Comparison of ENCODE assay signal across 8 mouse cellular contexts in genomic region chr7:78766019-78766683, GRCm38 (mm10). TPM values are rescaled to one million over a fixed set of nuclear protein-coding genes. Genes with fewer than 3 reads are reported as not detected.
DNase-seq lines count a peak whose midpoint lies in the region; ATAC-seq and TF ChIP-seq lines count a peak whose summit lies in the region.

No protein-coding gene starts in this region.

- peak; percentile 62 for DNase-seq in liver
- DNase-seq in embryo, embryonic 11 days: peak; percentile 88
- DNase-seq in kidney, adult 9 months: peak; percentile 79
- DNase-seq in limb, embryonic 14.5 days (ENCODE audit: low spot score): peak; percentile 67
- peak; percentile 88 for DNase-seq in neural tube, embryonic 11.5 days (ENCODE audit: low spot score)

- TF ChIP-seq POLR2A in limb, embryonic 14.5 days (IDR thresholded peaks at IDR 0.05; ENCODE audit: borderline replicate concordance, extremely low read depth, insufficient read depth, insufficient read length): no peak

- no peaks in the 10 kb centered on the region for H3K4me1 ChIP-seq in liver, embryonic 12.5 days
- no peaks in the 10 kb centered on the region for H3K4me1 ChIP-seq in limb, embryonic 14.5 days (ENCODE audit: control insufficient read depth, insufficient read depth, low read length)
- H3K4me1 ChIP-seq in neural tube, embryonic 11.5 days (ENCODE audit: control insufficient read depth, insufficient read depth, low read length): no peaks in the 10 kb centered on the region
- H3K4me1 ChIP-seq in stomach, embryonic 15.5 days: no peaks in the 10 kb centered on the region

- 20% methylated on average over 18 of the region's 18 CpGs for WGBS in liver, embryonic 12.5 days (ENCODE audit: insufficient replicate concordance)
- WGBS in limb, embryonic 14.5 days: 21% methylated on average over 18 of the region's 18 CpGs
- WGBS in neural tube, embryonic 11.5 days: 24% methylated on average over 18 of the region's 18 CpGs
- 21% methylated on average over 18 of the region's 18 CpGs for WGBS in stomach, embryonic 15.5 days

- H3K9me3 ChIP-seq in liver, embryonic 12.5 days (replicated peaks): no peaks in the 10 kb centered on the region
- H3K9me3 ChIP-seq in limb, embryonic 14.5 days (ENCODE audit: control insufficient read depth, low read length): no peaks in the 10 kb centered on the region
- no peaks in the 10 kb centered on the region for H3K9me3 ChIP-seq in neural tube, embryonic 11.5 days (ENCODE audit: control insufficient read depth, low read length)
- no peaks in the 10 kb centered on the region for H3K9me3 ChIP-seq in stomach, embryonic 15.5 days

- no peak overlapping the region for H3K4me3 ChIP-seq in liver, embryonic 12.5 days
- no peak overlapping the region for H3K4me3 ChIP-seq in limb, embryonic 14.5 days (replicated peaks; ENCODE audit: low read length)
- no peak overlapping the region for H3K4me3 ChIP-seq in neural tube, embryonic 11.5 days (ENCODE audit: low read depth, low read length)
- H3K4me3 ChIP-seq in stomach, embryonic 15.5 days (replicated peaks): no peak overlapping the region

- H3K36me3 ChIP-seq in liver, embryonic 12.5 days: no peaks in the 10 kb centered on the region
- H3K36me3 ChIP-seq in limb, embryonic 14.5 days (ENCODE audit: control insufficient read depth, insufficient read depth, low read length): no peaks in the 10 kb centered on the region
- no peaks in the 10 kb centered on the region for H3K36me3 ChIP-seq in neural tube, embryonic 11.5 days (ENCODE audit: control insufficient read depth, insufficient read depth, low read length)
- no peaks in the 10 kb centered on the region for H3K36me3 ChIP-seq in stomach, embryonic 15.5 days

- H3K27me3 ChIP-seq in liver, embryonic 12.5 days (replicated peaks): peaks cover 7% of the 10 kb centered on the region; the same call in 1 of the 2 replicates
- H3K27me3 ChIP-seq in limb, embryonic 14.5 days (ENCODE audit: control insufficient read depth, insufficient read depth, low read length): no peaks in the 10 kb centered on the region
- H3K27me3 ChIP-seq in neural tube, embryonic 11.5 days (ENCODE audit: control insufficient read depth, insufficient read depth, low read length): no peaks in the 10 kb centered on the region
- H3K27me3 ChIP-seq in stomach, embryonic 15.5 days (replicated peaks): no peaks in the 10 kb centered on the region

- no peak for ATAC-seq in liver, embryonic 12.5 days
- ATAC-seq in granulocyte monocyte progenitor cell, adult 5-6 weeks (replicated peaks; ENCODE audit: poor library complexity, severe bottlenecking): peak; percentile 97
- ATAC-seq in limb, embryonic 14.5 days (ENCODE audit: low FRiP score, low read depth): peak; percentile 68
- peak; percentile 69; the same call in 1 of the 2 replicates for ATAC-seq in neural tube, embryonic 11.5 days (ENCODE audit: insufficient read depth, low FRiP score, low TSS enrichment)
- peak; percentile 43; the same call in 1 of the 2 replicates for ATAC-seq in stomach, embryonic 15.5 days (ENCODE audit: insufficient read depth, low FRiP score, low read depth)

- H3K4me2 ChIP-seq in liver, embryonic 12.5 days: no peak overlapping the region
- H3K4me2 ChIP-seq in limb, embryonic 14.5 days (replicated peaks; ENCODE audit: low read depth, low read length, severe bottlenecking): no peak overlapping the region
- H3K4me2 ChIP-seq in neural tube, embryonic 11.5 days (ENCODE audit: low read depth): no peak overlapping the region
- H3K4me2 ChIP-seq in stomach, embryonic 15.5 days: peak overlapping the region; percentile 10; the same call in 1 of the 2 replicates

- H3K9ac ChIP-seq in liver, embryonic 12.5 days: no peak overlapping the region
- H3K9ac ChIP-seq in limb, embryonic 14.5 days (ENCODE audit: low read depth, low read length, severe bottlenecking): no peak overlapping the region; the same call in 1 of the 2 replicates
- no peak overlapping the region for H3K9ac ChIP-seq in neural tube, embryonic 11.5 days (ENCODE audit: low read length)
- no peak overlapping the region for H3K9ac ChIP-seq in stomach, embryonic 15.5 days

- no peak overlapping the region for H3K27ac ChIP-seq in liver, embryonic 12.5 days
- H3K27ac ChIP-seq in limb, embryonic 14.5 days (replicated peaks; ENCODE audit: low read depth, low read length): no peak overlapping the region
- H3K27ac ChIP-seq in neural tube, embryonic 11.5 days (ENCODE audit: low read depth, low read length): no peak overlapping the region
- H3K27ac ChIP-seq in stomach, embryonic 15.5 days: no peak overlapping the region

RNA-seq across cellular contexts. Expression of gene Mrps11, which starts 16.8 kb away (rescaled TPM):
- polyA plus RNA-seq in liver, embryonic 12.5 days (2016; fragmentation: Nextera tagmentation; extraction: Ambion mirVana): 55.7 and 57.2 TPM in 2 replicates
- total RNA-seq in granulocyte monocyte progenitor cell, adult 5-6 weeks (2014; fragmentation: Nextera tagmentation): 40.4 and 49.9 TPM in 2 replicates
- total RNA-seq in granulocyte monocyte progenitor cell, adult 5-6 weeks (2017): 32.4 and 35.7 TPM in 2 replicates
- polyA plus RNA-seq in limb, embryonic 14.5 days (2012; rRNA removed): 84.4 and 86.6 TPM in 2 replicates
- polyA plus RNA-seq in limb, embryonic 14.5 days (2014; fragmentation: Nextera tagmentation; extraction: Ambion mirVana): 70.0 and 70.7 TPM in 2 replicates
- 83.6 and 88.1 TPM in 2 replicates for polyA plus RNA-seq in neural tube, embryonic 11.5 days (2014; fragmentation: Nextera tagmentation; extraction: Ambion mirVana)
- 62.2 and 65.3 TPM in 2 replicates for polyA plus RNA-seq in stomach, embryonic 15.5 days (2015; fragmentation: Nextera tagmentation; extraction: Ambion mirVana)

RNA-seq across cellular contexts. Expression of gene Mrpl46, which starts 17.2 kb away (rescaled TPM):
- polyA plus RNA-seq in liver, embryonic 12.5 days (2016; fragmentation: Nextera tagmentation; extraction: Ambion mirVana): 72.2 TPM in 2 replicates
- total RNA-seq in granulocyte monocyte progenitor cell, adult 5-6 weeks (2014; fragmentation: Nextera tagmentation): 30.9 and 37.6 TPM in 2 replicates
- total RNA-seq in granulocyte monocyte progenitor cell, adult 5-6 weeks (2017): 58.0 and 60.1 TPM in 2 replicates
- 18.7 and 29.4 TPM in 2 replicates for polyA plus RNA-seq in limb, embryonic 14.5 days (2012; rRNA removed)
- polyA plus RNA-seq in limb, embryonic 14.5 days (2014; fragmentation: Nextera tagmentation; extraction: Ambion mirVana): 58.6 and 60.3 TPM in 2 replicates
- 65.6 and 66.9 TPM in 2 replicates for polyA plus RNA-seq in neural tube, embryonic 11.5 days (2014; fragmentation: Nextera tagmentation; extraction: Ambion mirVana)
- polyA plus RNA-seq in stomach, embryonic 15.5 days (2015; fragmentation: Nextera tagmentation; extraction: Ambion mirVana): 64.8 and 69.5 TPM in 2 replicates

RNA-seq across cellular contexts. Expression of gene Ntrk3, which starts 28.3 kb away (rescaled TPM):
- polyA plus RNA-seq in liver, embryonic 12.5 days (2016; fragmentation: Nextera tagmentation; extraction: Ambion mirVana): 0.24 and 0.79 TPM in 2 replicates
- not detected in 2 replicates for total RNA-seq in granulocyte monocyte progenitor cell, adult 5-6 weeks (2014; fragmentation: Nextera tagmentation)
- total RNA-seq in granulocyte monocyte progenitor cell, adult 5-6 weeks (2017): not detected in 2 replicates
- 15.0 and 17.4 TPM in 2 replicates for polyA plus RNA-seq in limb, embryonic 14.5 days (2012; rRNA removed)
- polyA plus RNA-seq in limb, embryonic 14.5 days (2014; fragmentation: Nextera tagmentation; extraction: Ambion mirVana): 4.1 and 5.3 TPM in 2 replicates
- 11.2 and 12.3 TPM in 2 replicates for polyA plus RNA-seq in neural tube, embryonic 11.5 days (2014; fragmentation: Nextera tagmentation; extraction: Ambion mirVana)
- 3.0 and 3.3 TPM in 2 replicates for polyA plus RNA-seq in stomach, embryonic 15.5 days (2015; fragmentation: Nextera tagmentation; extraction: Ambion mirVana)
